Mouse (Mus musculus) brain, embryonic 14.5 days (tissue): Measurements from ENCODE around the gene Hspa12b.

ENCODE experiments used
- CTCF ChIP-seq: fragments of 200-500 bp; IDR thresholded peaks from 2 replicates; pipeline ENCODE4 v1.5.1; 2012; ENCODE audit warnings: inconsistent platforms, mild to moderate bottlenecking, moderate library complexity, borderline replicate concordance; ENCODE audit not compliant: insufficient read depth, insufficient read length; ENCODE audit errors: extremely low read depth
- POLR2A ChIP-seq: fragments of 200-500 bp; IDR thresholded peaks from 2 replicates; pipeline ENCODE4 v1.6.1; 2012; ENCODE audit warnings: mild to moderate bottlenecking, inconsistent platforms, borderline replicate concordance; ENCODE audit not compliant: poor library complexity, insufficient read depth, insufficient read length, severe bottlenecking; ENCODE audit errors: extremely low read depth

- TF ChIP-seq POLR2A (no peak), CTCF (no peak)
Measured at GRCm38 (mm10) chr2:131141336-131141986, 14.4 kb downstream of the Hspa12b start.
